Mouse (Mus musculus) megakaryocyte progenitor cell, adult 5-6 weeks (primary cell): ENCODE measurements around the gene Spink8. TPM values are rescaled to one million over a fixed set of nuclear protein-coding genes. Genes with fewer than 3 reads are reported as not detected.

Experiments used
- ATAC-seq: replicated peaks from 2 replicates; pipeline ENCODE4 v1.8.0; 2016; ENCODE audit warnings: mild to moderate bottlenecking, moderate TSS enrichment, inconsistent platforms; ENCODE audit not compliant: poor library complexity
- total RNA-seq, 2 experiments: library from RNA; stranded (forward) in 1 of 2; stranded (reverse) in 1 of 2; fragments of 157-497, 149-512 nt in 1 of 2; fragments of 200-1000 nt in 1 of 2; gene quantifications; 2 replicates each; pipeline versions ENCODE4 v1.2.3 to v1.2.4; 2015 to 2017

The Spink8 gene
- total RNA-seq, 2 experiments from 2014 or later, result not detected

DNA sequence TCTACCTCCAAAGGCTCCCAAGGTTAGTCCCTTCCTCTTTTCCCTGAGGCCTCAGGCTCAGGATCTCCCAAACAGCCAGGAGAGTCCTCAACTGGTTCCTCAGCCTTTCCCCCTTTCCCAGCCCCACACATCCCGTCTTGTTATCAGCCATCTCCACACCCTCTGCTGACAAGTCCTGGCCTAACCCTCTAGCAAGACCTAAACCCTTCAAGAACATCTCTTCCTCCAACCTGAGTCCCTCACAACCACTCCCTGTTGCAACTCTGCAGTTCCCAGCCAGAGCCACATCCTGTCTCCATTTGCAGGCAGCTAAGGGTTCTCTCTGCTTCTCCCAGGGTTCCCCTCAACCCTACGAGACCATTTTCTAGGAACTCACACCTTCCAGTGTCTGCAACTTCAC is 54.1 kb downstream of the Spink8 start:
- ATAC-seq, result peak; percentile 9; the same call in 1 of the 2 replicates

DNA sequence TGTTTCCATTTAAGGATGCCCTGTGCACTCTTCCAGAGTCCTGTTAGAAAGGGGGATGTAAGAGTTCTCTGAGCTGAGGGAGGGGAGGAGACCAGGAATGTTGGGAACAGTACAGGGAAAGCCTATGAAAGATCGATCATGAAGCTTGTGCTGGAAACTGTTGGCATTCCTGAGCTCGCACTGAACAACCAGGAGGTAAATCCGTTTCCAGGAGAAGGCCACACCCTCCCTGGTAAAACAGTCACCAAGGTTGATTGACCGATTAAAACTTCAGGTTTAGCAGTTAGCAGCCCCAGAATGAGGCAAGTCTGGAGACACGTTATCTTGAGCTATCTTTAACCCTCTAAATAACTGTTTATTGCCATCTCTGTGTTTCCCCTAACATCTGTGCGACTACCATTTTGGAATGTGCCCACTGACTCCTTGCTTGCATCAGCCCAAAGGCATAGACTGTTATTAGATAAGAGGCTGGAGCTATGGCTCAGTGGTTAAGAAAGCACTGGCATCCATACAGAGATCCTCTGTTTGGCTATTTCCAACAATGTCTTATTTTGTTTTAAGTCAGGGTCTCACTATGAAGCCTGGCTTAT is 59.0 kb downstream of the Spink8 start:
- ATAC-seq, result no peak

DNA sequence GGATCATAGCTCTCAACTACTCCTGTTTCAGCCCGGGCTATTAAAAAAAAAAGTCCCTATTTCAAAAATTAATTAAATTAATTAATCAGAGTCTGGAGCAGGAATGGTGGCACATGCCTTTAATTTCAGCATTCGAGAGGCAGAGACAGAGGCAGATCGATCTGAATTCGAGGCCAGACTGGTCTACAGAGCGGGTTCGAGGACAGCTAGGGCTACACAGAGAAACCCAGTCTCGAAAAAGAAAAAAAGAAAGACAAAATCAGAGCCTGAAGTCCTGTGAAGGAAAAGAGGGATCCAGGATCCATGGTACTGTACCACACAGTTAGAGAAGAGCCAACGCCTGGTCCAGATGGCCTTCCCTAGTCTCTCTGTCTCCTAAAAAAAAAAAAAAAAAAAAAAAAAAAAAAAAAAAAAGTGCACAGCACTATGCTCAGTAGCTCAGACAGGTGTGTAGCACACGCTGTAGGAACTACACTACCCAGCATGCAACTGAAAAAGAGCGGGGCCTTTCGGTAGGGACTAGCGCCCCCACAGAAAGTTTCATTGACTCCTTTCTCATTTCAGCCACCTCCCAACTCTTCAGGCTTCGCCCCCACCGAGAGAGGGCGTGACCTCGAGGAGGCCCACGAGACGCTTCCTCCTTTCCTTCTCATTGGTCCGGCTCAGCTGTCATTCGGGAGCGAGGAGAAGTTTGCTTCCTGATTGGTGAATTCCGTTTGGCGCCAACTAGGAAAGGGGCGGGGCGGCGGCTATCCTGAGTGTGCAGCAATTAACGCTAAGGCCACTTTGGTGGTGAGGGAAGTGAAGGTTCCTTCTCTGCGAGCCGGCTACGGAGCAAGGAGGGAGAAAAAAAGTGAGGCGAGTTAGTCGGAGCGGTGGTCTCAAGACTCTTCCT is 63.0 kb downstream of the Spink8 start, which contains the start of gene Cdc25a:
TSS of gene Cdc25a (plus strand) at position 783 of the 895 bp plus-strand sequence.
- peak; percentile 93 for ATAC-seq

DNA sequence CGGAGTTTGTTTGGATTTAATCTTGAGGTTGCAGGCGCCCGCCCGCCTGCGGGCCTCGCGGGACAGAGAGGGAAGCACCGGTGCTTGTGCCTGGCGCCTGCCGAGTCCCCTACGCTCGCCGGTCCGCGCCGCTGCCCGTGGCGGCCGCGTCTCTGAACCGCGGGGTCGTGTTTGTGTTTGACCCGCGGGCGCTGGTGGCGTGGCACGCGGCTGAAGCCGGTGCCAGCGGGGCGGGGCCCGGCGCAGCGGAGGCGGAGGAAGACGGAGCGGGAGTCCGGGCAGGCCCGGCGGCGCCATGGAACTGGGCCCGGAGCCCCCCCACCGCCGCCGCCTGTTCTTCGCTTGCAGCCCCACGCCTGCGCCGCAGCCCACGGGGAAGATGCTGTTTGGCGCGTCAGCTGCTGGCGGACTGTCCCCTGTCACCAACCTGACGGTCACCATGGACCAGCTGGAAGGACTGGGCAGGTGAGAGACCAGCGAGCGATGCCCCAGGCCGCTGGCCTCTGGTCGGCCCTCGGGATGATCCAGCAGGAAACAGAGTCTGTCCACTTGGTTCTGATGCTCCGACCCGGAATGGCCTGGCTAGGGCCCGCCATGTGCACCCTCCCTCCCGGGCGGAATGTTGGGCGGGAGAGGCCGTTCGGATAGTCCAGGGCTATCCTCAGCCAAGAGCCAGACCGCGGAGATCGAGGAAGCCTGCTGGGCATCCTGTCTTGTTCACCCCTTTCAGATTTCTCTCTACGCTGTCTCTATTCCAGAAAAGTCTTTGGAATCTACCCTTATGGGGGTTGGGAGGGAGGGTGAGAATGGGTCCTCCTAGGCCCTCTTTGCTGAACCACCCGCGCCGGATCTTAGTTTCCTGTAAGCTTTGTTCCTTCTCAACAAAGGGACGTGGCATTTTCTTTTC is 63.9 kb downstream of the Spink8 start:
- peak; percentile 10; the same call in 1 of the 2 replicates for ATAC-seq

Other genes with a start within 250 kb of the Spink8 start
- not detected in 2 replicates for gene Fbxw15, start 244.0 kb upstream of the Spink8 start, total RNA-seq (2015)
- gene Fbxw15, start 244.0 kb upstream of the Spink8 start, total RNA-seq (2017), result not detected in 2 replicates
- gene Fbxw24, start 186.2 kb upstream of the Spink8 start, total RNA-seq (2015), result not detected in 2 replicates
- gene Fbxw24, start 186.2 kb upstream of the Spink8 start, total RNA-seq (2017), result not detected in 2 replicates
- gene Fbxw25, start 147.6 kb upstream of the Spink8 start, total RNA-seq (2015), result not detected in 2 replicates
- not detected in 2 replicates for gene Fbxw25, start 147.6 kb upstream of the Spink8 start, total RNA-seq (2017)
- not detected in 2 replicates for gene Fbxw18, start 109.6 kb upstream of the Spink8 start, total RNA-seq (2015)
- not detected in 2 replicates for gene Fbxw18, start 109.6 kb upstream of the Spink8 start, total RNA-seq (2017)
- gene Fbxw26, start 66.2 kb upstream of the Spink8 start, total RNA-seq (2015), result not detected in 2 replicates
- gene Fbxw26, start 66.2 kb upstream of the Spink8 start, total RNA-seq (2017), result not detected in 2 replicates
- gene Fbxw27, start 21.6 kb upstream of the Spink8 start, total RNA-seq (2015), result not detected in 2 replicates
- not detected in 2 replicates for gene Fbxw27, start 21.6 kb upstream of the Spink8 start, total RNA-seq (2017)
- gene Nme6, start 20.5 kb downstream of the Spink8 start, total RNA-seq (2015), result 60.6 and 62.4 TPM in 2 replicates
- 40.7 and 45.1 TPM in 2 replicates for gene Nme6, start 20.5 kb downstream of the Spink8 start, total RNA-seq (2017)
- gene Camp, start 37.3 kb downstream of the Spink8 start, total RNA-seq (2015), result 257 and 482 TPM in 2 replicates
- gene Camp, start 37.3 kb downstream of the Spink8 start, total RNA-seq (2017), result 178 and 390 TPM in 2 replicates
- 28.8 and 33.8 TPM in 2 replicates for gene Cdc25a, start 63.3 kb downstream of the Spink8 start, total RNA-seq (2015)
- gene Cdc25a, start 63.3 kb downstream of the Spink8 start, total RNA-seq (2017), result 46.3 and 55.2 TPM in 2 replicates
- 26.7 and 32.2 TPM in 2 replicates for gene Map4, start 119.2 kb downstream of the Spink8 start, total RNA-seq (2015)
- 20.1 and 26.3 TPM in 2 replicates for gene Map4, start 119.2 kb downstream of the Spink8 start, total RNA-seq (2017)